Mouse (Mus musculus) gonadal fat pad, adult 2 months (tissue): ENCODE data around the gene Tbpl1. TPM values are rescaled to one million over a fixed set of nuclear protein-coding genes. Genes with fewer than 3 reads are reported as not detected.

Experiments used
- DNase-seq: peaks from one replicate; pipeline ENCODE4 v3.0.0-alpha.2; 2012; ENCODE audit warnings: low read depth
- polyA plus RNA-seq: library from polyadenylated mRNA; depleted of rRNA; stranded (reverse); fragments of >200 nt; gene quantifications from 2 replicates; pipeline ENCODE4 v1.2.3, GENCODE M21; 2012; rRNA removed

Gene Tbpl1
- 25.4 and 27.8 TPM in 2 replicates for polyA plus RNA-seq

- DNase-seq, result no peak
These were observed at the start of gene Tbpl1 for GRCm38 (mm10) chr10:22731272-22732093. Gene Tbpl1, minus strand, starts transcription at chr10:22731938.

- no peak for DNase-seq
These were observed 49.7 kb upstream of the Tbpl1 start for GRCm38 (mm10) chr10:22781466-22781865.

- DNase-seq, result no peak
These were observed 46.2 kb upstream of the Tbpl1 start for GRCm38 (mm10) chr10:22777939-22778338.

GRCm38 (mm10) chr10:22776007-22776698 lies 44.4 kb upstream of the Tbpl1 start:
- no peak for DNase-seq

- no peak for DNase-seq
These were observed 43.7 kb upstream of the Tbpl1 start for GRCm38 (mm10) chr10:22775456-22775855.

- no peak for DNase-seq
These were observed 42.9 kb upstream of the Tbpl1 start for GRCm38 (mm10) chr10:22774626-22775025.

- DNase-seq, result no peak
These were observed 22.5 kb upstream of the Tbpl1 start for GRCm38 (mm10) chr10:22754240-22754639.

GRCm38 (mm10) chr10:22751175-22751682 lies 19.5 kb upstream of the Tbpl1 start:
- DNase-seq, result no peak

- DNase-seq, result no peak
These were observed 14.9 kb upstream of the Tbpl1 start for GRCm38 (mm10) chr10:22746334-22747322.

GRCm38 (mm10) chr10:22745922-22746321 lies 14.2 kb upstream of the Tbpl1 start:
- no peak for DNase-seq

- DNase-seq, result no peak
These were observed 443 bp upstream of the Tbpl1 start for GRCm38 (mm10) chr10:22732181-22732580.

GRCm38 (mm10) chr10:22730992-22731271 lies 806 bp downstream of the Tbpl1 start:
- no peak for DNase-seq

GRCm38 (mm10) chr10:22730266-22730991 lies 1.3 kb downstream of the Tbpl1 start:
- DNase-seq, result no peak

- no peak for DNase-seq
These were observed 3.5 kb downstream of the Tbpl1 start for GRCm38 (mm10) chr10:22728257-22728656.

GRCm38 (mm10) chr10:22726295-22726694 lies 5.4 kb downstream of the Tbpl1 start:
- DNase-seq, result no peak

- no peak for DNase-seq
These were observed 6.6 kb downstream of the Tbpl1 start for GRCm38 (mm10) chr10:22725166-22725565.

- DNase-seq, result no peak
These were observed 10.8 kb downstream of the Tbpl1 start for GRCm38 (mm10) chr10:22720781-22721529.

- no peak for DNase-seq
These were observed 13.3 kb downstream of the Tbpl1 start for GRCm38 (mm10) chr10:22718475-22718874.

GRCm38 (mm10) chr10:22714520-22714919 lies 17.2 kb downstream of the Tbpl1 start:
- DNase-seq, result no peak

GRCm38 (mm10) chr10:22712955-22713354 lies 18.8 kb downstream of the Tbpl1 start:
- no peak for DNase-seq
